Mouse (Mus musculus) embryo, embryonic 10.5 days (tissue): ENCODE results near the gene Arl9.
"Not testable (repeated sequence)": the region's sequence is repeated elsewhere in the genome, so short reads cannot be mapped to it uniquely, and the experiment has no call there.

ENCODE experiments used
- DNase-seq: peaks from one replicate; pipeline ENCODE4 v3.0.0-alpha.2; 2015; ENCODE audit warnings: low spot score

Gene Arl9

GRCm38 (mm10) chr5:77004051-77004821 lies at the start of gene Arl9:
TSS of gene Arl9 (plus strand) at chr5:77004055.
- no peak for DNase-seq

DNA sequence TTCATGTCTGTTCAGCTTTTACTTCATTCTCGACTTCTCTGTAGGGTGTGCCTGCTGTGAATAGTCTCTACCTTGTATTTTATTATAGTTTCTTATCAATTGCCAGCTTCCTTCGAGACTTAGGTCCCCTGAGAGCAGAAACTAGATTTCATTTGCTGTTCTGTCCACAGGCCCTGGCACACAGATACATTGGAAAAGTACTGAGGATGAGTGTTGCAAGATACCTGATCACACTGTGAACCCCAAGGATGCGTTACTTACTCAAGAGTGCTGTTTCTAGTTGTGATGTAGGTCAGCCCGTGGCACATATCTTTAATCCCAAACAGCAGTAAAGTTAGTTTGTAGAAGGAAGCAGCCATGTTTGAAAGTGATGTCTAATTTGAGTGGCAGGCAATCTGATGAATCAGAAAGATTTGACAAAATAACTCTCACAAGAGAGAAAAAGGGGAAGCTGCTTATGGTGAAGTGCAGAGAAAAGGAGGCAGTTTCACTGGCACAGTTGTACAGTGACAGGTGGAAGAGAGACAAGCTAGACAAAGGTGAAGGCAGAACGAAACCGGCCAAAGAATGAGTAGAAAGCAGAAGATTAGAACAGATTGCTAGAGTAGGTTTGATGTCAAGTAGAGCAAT lies 49.5 kb upstream of the Arl9 start:
- DNase-seq = no peak

GRCm38 (mm10) chr5:76955474-76955873 lies 48.4 kb upstream of the Arl9 start:
- DNase-seq = no peak

- DNase-seq = peak; percentile 17
These were observed 45.9 kb upstream of the Arl9 start for GRCm38 (mm10) chr5:76957954-76958353.

DNA sequence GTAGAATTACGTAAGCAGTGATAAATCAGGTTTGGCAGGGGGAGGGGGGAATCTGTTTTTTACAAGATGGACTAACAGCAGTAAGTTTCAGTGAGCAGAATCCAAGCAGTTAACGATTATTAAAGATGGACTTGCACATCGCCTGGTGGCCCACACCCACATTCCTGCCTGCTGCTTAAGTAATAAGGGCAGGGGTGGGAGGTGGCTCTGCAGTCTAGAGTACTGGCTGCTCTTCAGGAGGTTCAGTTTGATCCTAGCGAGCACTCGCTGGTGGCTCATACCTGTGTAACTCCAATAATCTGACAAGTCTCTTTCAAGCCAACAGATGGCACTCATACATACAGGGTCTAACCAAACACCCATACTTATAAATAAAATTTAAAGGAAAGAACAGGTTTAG lies 44.3 kb upstream of the Arl9 start:
- DNase-seq = no peak

- DNase-seq = no peak
These were observed 41.3 kb upstream of the Arl9 start for GRCm38 (mm10) chr5:76962545-76962944.

DNA sequence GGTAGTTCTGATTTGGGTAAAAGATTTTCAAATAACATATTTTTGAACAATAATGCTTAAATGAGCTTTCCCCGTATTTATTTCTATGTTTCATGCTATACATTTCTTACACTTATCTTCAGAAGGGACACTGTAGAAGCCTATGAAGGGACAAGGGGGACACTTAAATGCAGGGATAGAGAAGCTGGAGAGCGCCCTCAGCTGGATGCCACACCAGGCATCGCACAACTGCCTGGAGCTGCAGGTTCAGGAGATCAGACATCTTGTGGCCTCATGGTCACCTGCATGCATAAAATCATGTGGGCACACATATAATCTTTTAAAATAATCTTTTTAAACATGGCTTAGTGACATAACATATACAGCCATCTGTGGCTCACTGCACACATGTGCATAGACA lies 39.2 kb upstream of the Arl9 start:
- no peak for DNase-seq

DNA sequence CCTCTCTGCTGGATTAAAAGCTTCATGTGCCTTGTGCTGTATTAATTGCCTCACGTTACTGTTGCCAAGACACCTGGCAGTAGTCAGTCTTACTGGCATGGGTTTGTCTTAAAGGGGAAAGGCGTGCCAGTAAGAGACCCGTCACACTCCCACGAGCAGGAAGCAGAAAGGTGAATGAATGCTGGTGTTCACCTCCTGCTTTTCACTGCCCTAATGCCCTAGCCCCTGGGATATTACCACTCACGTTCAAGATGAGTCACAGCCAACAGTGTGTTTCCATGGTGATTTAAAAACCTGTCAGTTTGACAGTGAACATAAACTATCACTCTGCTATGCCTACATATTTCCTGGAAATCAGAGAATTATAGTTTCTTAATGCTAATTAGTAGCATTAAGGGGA lies 34.6 kb upstream of the Arl9 start:
- DNase-seq = no peak

DNA sequence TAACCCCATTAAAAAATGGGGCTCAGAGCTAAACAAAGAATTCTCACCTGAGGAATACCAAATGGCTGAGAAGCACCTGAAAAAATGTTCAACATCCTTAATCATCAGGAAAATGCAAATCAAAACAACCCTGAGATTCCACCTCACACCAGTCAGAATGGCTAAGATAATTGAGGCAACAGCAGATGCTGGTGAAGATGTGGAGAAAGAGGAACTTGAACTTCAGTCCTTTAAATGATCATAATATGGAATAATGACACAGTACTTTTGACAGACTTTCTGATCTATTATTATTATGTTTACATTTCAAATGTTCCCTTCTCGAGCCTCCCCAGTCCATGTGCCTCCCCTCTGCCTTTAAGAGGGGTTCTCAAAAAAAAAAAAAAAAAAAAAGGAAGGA lies 32.7 kb upstream of the Arl9 start:
- DNase-seq = not testable (repeated sequence)

- DNase-seq = no peak
These were observed 30.4 kb upstream of the Arl9 start for GRCm38 (mm10) chr5:76973488-76973887.

GRCm38 (mm10) chr5:76974207-76974553 lies 29.7 kb upstream of the Arl9 start:
- DNase-seq = no peak

GRCm38 (mm10) chr5:76974554-76975285 lies 29.1 kb upstream of the Arl9 start, which contains the start of gene Srp72:
TSS of gene Srp72 (plus strand) at chr5:76974683.
- DNase-seq = peak; percentile 89

GRCm38 (mm10) chr5:76975736-76976135 lies 28.1 kb upstream of the Arl9 start:
- no peak for DNase-seq

DNA sequence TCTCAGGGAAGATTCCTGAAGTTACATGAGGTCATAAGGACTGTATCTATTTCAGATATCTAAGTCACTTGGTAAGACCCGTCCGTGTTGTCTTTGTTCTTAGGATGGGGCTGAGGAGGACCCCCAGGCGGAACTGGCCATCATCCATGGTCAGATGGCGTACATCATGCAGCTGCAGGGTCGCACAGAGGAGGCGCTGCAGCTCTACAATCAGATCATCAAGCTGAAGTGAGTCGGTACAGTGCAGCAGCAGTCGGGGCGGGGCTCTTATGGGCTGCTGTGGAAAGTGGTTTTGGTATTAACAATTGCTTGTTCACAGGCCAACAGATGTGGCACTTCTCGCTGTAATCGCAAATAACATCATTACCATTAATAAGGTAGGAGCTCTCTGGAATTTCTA lies 19.8 kb upstream of the Arl9 start:
- no peak for DNase-seq

GRCm38 (mm10) chr5:76990789-76991188 lies 13.1 kb upstream of the Arl9 start:
- DNase-seq = no peak

- no peak for DNase-seq
These were observed 10.6 kb upstream of the Arl9 start for GRCm38 (mm10) chr5:76993174-76993814.

DNA sequence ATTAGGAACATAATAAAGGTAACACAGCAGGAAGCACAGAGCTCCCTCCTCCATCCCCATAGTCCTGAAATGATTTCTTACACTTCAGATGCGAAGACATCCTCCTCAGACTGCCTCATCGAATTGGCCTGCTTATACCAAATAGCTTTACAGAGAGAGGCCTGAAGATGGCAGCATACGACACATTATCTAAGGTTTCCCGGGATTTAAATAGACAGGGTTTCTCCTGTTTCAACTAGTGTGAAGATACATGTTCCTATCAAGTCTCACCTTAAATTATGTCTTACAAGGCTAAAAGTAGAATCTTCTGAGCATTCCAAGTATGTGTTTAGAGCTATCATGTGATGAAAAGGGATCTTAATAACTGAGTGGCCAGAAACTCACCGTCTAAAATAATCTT lies 5.4 kb upstream of the Arl9 start:
- peak; percentile 78 for DNase-seq

GRCm38 (mm10) chr5:77001192-77001591 lies 2.7 kb upstream of the Arl9 start:
- no peak for DNase-seq

DNA sequence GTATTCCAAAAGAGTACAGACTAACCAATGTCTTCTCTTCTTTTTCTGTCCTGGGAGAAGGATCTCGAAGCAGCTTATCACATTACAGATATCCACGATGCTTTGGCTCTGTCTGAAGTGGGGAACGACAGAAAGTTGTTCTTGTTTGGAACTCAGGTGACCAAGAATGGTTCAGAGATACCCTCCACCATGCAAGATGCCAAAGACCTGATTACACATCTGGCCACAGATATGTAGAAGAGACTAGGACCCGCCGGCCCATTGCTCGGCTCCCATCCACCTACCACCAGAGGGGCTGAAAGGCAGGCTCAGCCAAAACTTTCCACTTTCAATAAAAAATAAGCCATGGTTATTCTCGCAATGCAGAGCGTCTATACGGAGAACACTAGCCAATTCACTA lies 6.5 kb downstream of the Arl9 start:
- no peak for DNase-seq

GRCm38 (mm10) chr5:77011082-77011481 lies 7.2 kb downstream of the Arl9 start:
- no peak for DNase-seq

- DNase-seq = no peak
These were observed 9.3 kb downstream of the Arl9 start for GRCm38 (mm10) chr5:77013171-77013570.
